In genomic region chr11:101360651-101361113, GRCm38 (mm10) we compare ENCODE assay signal across 13 mouse cellular contexts. TPM values are rescaled to one million over a fixed set of nuclear protein-coding genes. Genes with fewer than 3 reads are reported as not detected.
A peak's percentile ranks its signal among the peaks of the same experiment; 100 is the strongest.
DNase-seq lines count a peak whose midpoint lies in the region; ATAC-seq and TF ChIP-seq lines count a peak whose summit lies in the region.
"Had no signal": no experiment of that assay in that cellular context is flagged by ENCODE, and none has a peak within 500 bp of the region (broad histone marks: within the 10 kb centered on the region; RNA-seq: fewer than 3 reads in every experiment).

No protein-coding gene starts in this region.

- no peaks in the 10 kb centered on the region for H3K9me3 ChIP-seq in kidney, embryonic 15.5 days (replicated peaks)
- H3K9me3 ChIP-seq in limb, embryonic 10.5 days (replicated peaks): no peaks in the 10 kb centered on the region
- H3K9me3 ChIP-seq: neural tube, embryonic 15.5 days had no signal

- no peak overlapping the region for H3K4me3 ChIP-seq in kidney, embryonic 15.5 days (replicated peaks)
- H3K4me3 ChIP-seq in small intestine, adult 2 months (ENCODE audit: low read depth, low read length): no peak overlapping the region
- no peak overlapping the region for H3K4me3 ChIP-seq in limb, embryonic 10.5 days
- H3K4me3 ChIP-seq: neural tube, embryonic 15.5 days had no signal

- intact Hi-C loops in left cerebral cortex, postnatal 4 days (cut with DNase I): no loop called here

- H3K27me3 ChIP-seq in kidney, embryonic 15.5 days: no peaks in the 10 kb centered on the region
- no peaks in the 10 kb centered on the region for H3K27me3 ChIP-seq in small intestine, adult 2 months (ENCODE audit: control insufficient read depth, insufficient read depth, low read length)
- H3K27me3 ChIP-seq in limb, embryonic 10.5 days (ENCODE audit: low read depth, poor library complexity, severe bottlenecking): no peaks in the 10 kb centered on the region
- H3K27me3 ChIP-seq: neural tube, embryonic 15.5 days had no signal

- no peak overlapping the region for H3K9ac ChIP-seq in kidney, embryonic 15.5 days
- H3K9ac ChIP-seq: neural tube, embryonic 15.5 days had no signal

- H3K27ac ChIP-seq in kidney, embryonic 15.5 days: peak overlapping the region; percentile 64
- H3K27ac ChIP-seq in small intestine, adult 2 months (ENCODE audit: insufficient read depth, low read depth, low read length): peak overlapping the region; percentile 60; the same call in 1 of the 2 replicates
- H3K27ac ChIP-seq in limb, embryonic 10.5 days: no peak overlapping the region
- H3K27ac ChIP-seq: neural tube, embryonic 15.5 days had no signal

- WGBS in kidney, embryonic 15.5 days: 36% methylated on average over 3 of the region's 3 CpGs
- WGBS in small intestine, adult 2 months: 28% methylated on average over 3 of the region's 3 CpGs
- WGBS in limb, embryonic 10.5 days: 67% methylated on average over 3 of the region's 3 CpGs

- DNase-seq in kidney, adult 18-20 months: peak; percentile 62
- DNase-seq in kidney, postnatal 4 days: no peak
- DNase-seq in heart, adult 8-10 months (ENCODE audit: low spot score): peak; percentile 49
- no peak for DNase-seq in left cerebral cortex, postnatal 4 days
- no peak for DNase-seq in limb, embryonic 10.5 days (ENCODE audit: low spot score)
- DNase-seq in embryo, embryonic 11 days: no peak
- DNase-seq: adrenal gland, postnatal 10 days had no signal

- 0 out of 2 replicates have a peak, but pooled peaks have one; percentile 26 for ATAC-seq in kidney, embryonic 15.5 days (replicated peaks; ENCODE audit: low FRiP score)

- no peak for TF ChIP-seq POLR2A in small intestine, adult 2 months (IDR thresholded peaks at IDR 0.05; ENCODE audit: low read depth, low read length)

- H3K36me3 ChIP-seq in kidney, embryonic 15.5 days: no peaks in the 10 kb centered on the region
- H3K36me3 ChIP-seq in small intestine, adult 2 months (ENCODE audit: control insufficient read depth, insufficient read depth, low read length): no peaks in the 10 kb centered on the region
- no peaks in the 10 kb centered on the region for H3K36me3 ChIP-seq in limb, embryonic 10.5 days
- H3K36me3 ChIP-seq: neural tube, embryonic 15.5 days had no signal

- H3K4me2 ChIP-seq in kidney, embryonic 15.5 days: no peak overlapping the region
- H3K4me2 ChIP-seq: neural tube, embryonic 15.5 days had no signal

- TF ChIP-seq CTCF in small intestine, adult 2 months (IDR thresholded peaks at IDR 0.05; ENCODE audit: extremely low read depth, insufficient read length, insufficient replicate concordance, low read depth, low read length): no peak

- H3K4me1 ChIP-seq in kidney, embryonic 15.5 days: peaks cover 32% of the 10 kb centered on the region
- H3K4me1 ChIP-seq in small intestine, adult 2 months (ENCODE audit: control insufficient read depth, insufficient read depth, insufficient read length, low read length): peaks cover 30% of the 10 kb centered on the region
- H3K4me1 ChIP-seq in limb, embryonic 10.5 days: 0 out of 2 replicates have a peak, but pooled peaks cover 3% of the 10 kb centered on the region
- H3K4me1 ChIP-seq: neural tube, embryonic 15.5 days had no signal

RNA-seq across cellular contexts. Expression of gene G6pc, which starts 6.7 kb away (rescaled TPM):
- total RNA-seq in heart, adult 8-10 months (2022): not detected
- polyA plus RNA-seq in kidney, embryonic 15.5 days (2015; fragmentation: Nextera tagmentation; extraction: Ambion mirVana): 1.1 and 1.2 TPM in 2 replicates
- polyA plus RNA-seq in small intestine, adult 2 months (2012; rRNA removed): 8.8 and 9.7 TPM in 2 replicates
- not detected for total RNA-seq in left cerebral cortex, postnatal 4 days (2021)
- not detected in 2 replicates for polyA plus RNA-seq in limb, embryonic 10.5 days (2016; fragmentation: Nextera tagmentation; extraction: Ambion mirVana)
- total RNA-seq: hematopoietic stem cell, adult 5-6 weeks; layer of hippocampus, postnatal 25 days; megakaryocyte progenitor cell, adult 5-6 weeks had no signal
- polyA plus RNA-seq: neural tube, embryonic 15.5 days had no signal

RNA-seq across cellular contexts. Expression of gene Aoc3, which starts 30.3 kb away (rescaled TPM):
- total RNA-seq in heart, adult 8-10 months (2022): 1 to 10 TPM; 7.1 to 9.2 (median 8.5) TPM
- polyA plus RNA-seq in kidney, embryonic 15.5 days (2015; fragmentation: Nextera tagmentation; extraction: Ambion mirVana): 0.57 and 0.97 TPM in 2 replicates
- polyA plus RNA-seq in small intestine, adult 2 months (2012; rRNA removed): 6.6 and 8.9 TPM in 2 replicates
- total RNA-seq in left cerebral cortex, postnatal 4 days (2021): 1 to 10 TPM; 1.4 to 1.8 TPM
- 0.03 TPM in 1 of 2 replicates, not detected in the other for polyA plus RNA-seq in limb, embryonic 10.5 days (2016; fragmentation: Nextera tagmentation; extraction: Ambion mirVana)

RNA-seq across cellular contexts. Expression of gene Aoc2, which starts 35.8 kb away (rescaled TPM):
- 1 to 10 TPM; 1.4 to 1.9 (median 1.7) TPM for total RNA-seq in heart, adult 8-10 months (2022)
- polyA plus RNA-seq in kidney, embryonic 15.5 days (2015; fragmentation: Nextera tagmentation; extraction: Ambion mirVana): 1.7 and 2.0 TPM in 2 replicates
- polyA plus RNA-seq in small intestine, adult 2 months (2012; rRNA removed): 2.7 and 5.9 TPM in 2 replicates
- 1 to 10 TPM; 6.2 to 6.6 TPM for total RNA-seq in left cerebral cortex, postnatal 4 days (2021)
- 2.7 and 2.8 TPM in 2 replicates for polyA plus RNA-seq in limb, embryonic 10.5 days (2016; fragmentation: Nextera tagmentation; extraction: Ambion mirVana)

RNA-seq across cellular contexts. Expression of gene Psme3, which starts 44.7 kb away (rescaled TPM):
- total RNA-seq in heart, adult 8-10 months (2022): 10 to 100 TPM; 66.4 to 85.0 (median 73.6) TPM
- 153 and 156 TPM in 2 replicates for polyA plus RNA-seq in kidney, embryonic 15.5 days (2015; fragmentation: Nextera tagmentation; extraction: Ambion mirVana)
- 19.9 and 36.7 TPM in 2 replicates for polyA plus RNA-seq in small intestine, adult 2 months (2012; rRNA removed)
- total RNA-seq in left cerebral cortex, postnatal 4 days (2021): 100 to 1,000 TPM in 1 of 2 experiments, 10 to 100 TPM in 1; 95.9 to 109 TPM
- 210 and 214 TPM in 2 replicates for polyA plus RNA-seq in limb, embryonic 10.5 days (2016; fragmentation: Nextera tagmentation; extraction: Ambion mirVana)

RNA-seq across cellular contexts. Expression of gene Aarsd1, which starts 56.7 kb away (rescaled TPM):
- 10 to 100 TPM; 12.3 to 25.8 (median 22.4) TPM for total RNA-seq in heart, adult 8-10 months (2022)
- polyA plus RNA-seq in kidney, embryonic 15.5 days (2015; fragmentation: Nextera tagmentation; extraction: Ambion mirVana): 83.0 and 87.2 TPM in 2 replicates
- 8.5 and 10.8 TPM in 2 replicates for polyA plus RNA-seq in small intestine, adult 2 months (2012; rRNA removed)
- 10 to 100 TPM; 50.3 to 52.5 TPM for total RNA-seq in left cerebral cortex, postnatal 4 days (2021)
- polyA plus RNA-seq in limb, embryonic 10.5 days (2016; fragmentation: Nextera tagmentation; extraction: Ambion mirVana): 106 and 111 TPM in 2 replicates

Comparison
In these comparisons a context has a peak if more than half of its experiments do, and no peak if none do; other contexts are left out.
1. DNase-seq: peak in kidney, adult 18-20 months (single experiment) and heart, adult 8-10 months (single experiment); none in kidney, postnatal 4 days (0 of 2), left cerebral cortex, postnatal 4 days (single experiment), limb, embryonic 10.5 days (single experiment) and embryo, embryonic 11 days (single experiment).